Mouse (Mus musculus) liver, postnatal 0 days (tissue): ENCODE data around the gene Acbd3. TPM values are rescaled to one million over a fixed set of nuclear protein-coding genes. Genes with fewer than 3 reads are reported as not detected.

Experiments used
- ATAC-seq: fragments of 200-750 bp; cut with Nextera tagmentation; 2 replicates; pipeline ENCODE4 v1.8.0; 2017; ENCODE audit warnings: mild to moderate bottlenecking, moderate library complexity
- DNase-seq: peaks from one replicate; pipeline ENCODE4 v3.0.0-alpha.2; 2016
- H3K27ac ChIP-seq: fragments of 300-500 bp; sonication (generic); 2 replicates; pipeline ENCODE4 v1.5.1; 2014; ENCODE audit warnings: antibody characterized with exemption, moderate library complexity, mild to moderate bottlenecking, low read depth
- H3K27me3 ChIP-seq: fragments of 300-500 bp; sonication (generic); 2 replicates; pipeline ENCODE4 v1.6.1; 2014; ENCODE audit warnings: low read length, control low read depth, mixed read lengths; ENCODE audit not compliant: insufficient read depth
- H3K36me3 ChIP-seq: fragments of 300-500 bp; sonication (generic); replicated peaks from 2 replicates; pipeline ENCODE4 v1.6.1; 2014; ENCODE audit warnings: mild to moderate bottlenecking, control low read depth, low read length, moderate library complexity, mixed read lengths; ENCODE audit not compliant: insufficient read depth
- H3K4me1 ChIP-seq: fragments of 300-500 bp; sonication (generic); 2 replicates; pipeline ENCODE4 v1.6.1; 2014; ENCODE audit warnings: antibody characterized with exemption, mild to moderate bottlenecking, control low read depth; ENCODE audit not compliant: insufficient read depth
- H3K4me2 ChIP-seq: fragments of 300-500 bp; sonication (generic); 2 replicates; pipeline ENCODE4 v1.6.1; 2014; ENCODE audit warnings: low read depth, mild to moderate bottlenecking, low read length, moderate library complexity, mixed read lengths
- H3K4me3 ChIP-seq: fragments of 300-500 bp; sonication (generic); 2 replicates; pipeline ENCODE4 v1.5.1; 2014; ENCODE audit warnings: low read depth, low read length
- H3K9ac ChIP-seq: fragments of 300-500 bp; sonication (generic); replicated peaks from 2 replicates; pipeline ENCODE4 v1.6.1; 2014; ENCODE audit warnings: mild to moderate bottlenecking, moderate library complexity
- H3K9me3 ChIP-seq: fragments of 300-500 bp; sonication (generic); 2 replicates; pipeline ENCODE4 v1.6.1; 2016; ENCODE audit warnings: mild to moderate bottlenecking, control low read depth, low read length, mixed read lengths
- CTCF ChIP-seq: sonication (generic); IDR thresholded peaks from 2 replicates; pipeline ENCODE4 v1.5.1; 2016; ENCODE audit warnings: antibody characterized with exemption, low read depth
- EP300 ChIP-seq: IDR thresholded peaks from 2 replicates; pipeline ENCODE4 v1.6.1; 2016; ENCODE audit warnings: antibody characterized with exemption, low read depth, mild to moderate bottlenecking
- WGBS: fragments of 180-500 bp; shearing (Covaris S2); extraction: QIAGEN DNeasy Blood & Tissue Kit; methylation state at CpG from one replicate; pipeline ENCODE4 v1.1.7; 2014; ENCODE audit not compliant: insufficient replicate concordance; 5-methylcytosine and 5-hydroxymethylcytosine counted together
- polyA plus RNA-seq: library from polyadenylated mRNA; unstranded; fragments of >200 nt; fragmentation: Nextera tagmentation; extraction: Ambion mirVana; gene quantifications from 2 replicates; pipeline ENCODE4 v1.2.1, GENCODE M21; 2015

The Acbd3 gene
- polyA plus RNA-seq, 1 experiment from 2014 or later, result 7.3 TPM

GRCm38 (mm10) chr1:180772291-180772690, 46.4 kb downstream of the Acbd3 start:
- WGBS, result 80% methylated on average over 3 of the region's 3 CpGs
- H3K4me1 ChIP-seq, result peaks cover 26% of the 10 kb centered on the region
- H3K27ac ChIP-seq, result no peak overlapping the region
- no peak for ATAC-seq
- H3K9ac ChIP-seq, result no peak overlapping the region
- no peak overlapping the region for H3K4me3 ChIP-seq
- no peak for DNase-seq
- no peak overlapping the region for H3K4me2 ChIP-seq
- TF ChIP-seq EP300, result no peak
- no peak for TF ChIP-seq CTCF
- H3K9me3 ChIP-seq, result 0 out of 2 replicates have a peak, but pooled peaks cover 2% of the 10 kb centered on the region
- no peaks in the 10 kb centered on the region for H3K36me3 ChIP-seq
- no peaks in the 10 kb centered on the region; the same call in 1 of the 2 replicates for H3K27me3 ChIP-seq

- H3K9me3 ChIP-seq, result 0 out of 2 replicates have a peak, but pooled peaks cover 2% of the 10 kb centered on the region
- no peak overlapping the region for H3K27ac ChIP-seq
- H3K36me3 ChIP-seq, result no peaks in the 10 kb centered on the region
- TF ChIP-seq EP300 (no peak), CTCF (peak; percentile 75)
- 68% methylated on average over 3 of the region's 3 CpGs for WGBS
- no peak overlapping the region for H3K9ac ChIP-seq
- DNase-seq (peak; percentile 70), ATAC-seq (no peak)
- H3K4me1 ChIP-seq, result peaks cover 19% of the 10 kb centered on the region
- H3K4me3 ChIP-seq, result no peak overlapping the region
- H3K27me3 ChIP-seq, result no peaks in the 10 kb centered on the region; the same call in 1 of the 2 replicates
- no peak overlapping the region for H3K4me2 ChIP-seq
Measured at GRCm38 (mm10) chr1:180774664-180775063, 48.8 kb downstream of the Acbd3 start.

GRCm38 (mm10) chr1:180775317-180775716, 49.5 kb downstream of the Acbd3 start:
- H3K4me3 ChIP-seq, result no peak overlapping the region
- no peaks in the 10 kb centered on the region for H3K36me3 ChIP-seq
- H3K4me2 ChIP-seq, result no peak overlapping the region
- H3K9ac ChIP-seq, result no peak overlapping the region
- WGBS, result 75% methylated on average over 10 of the region's 10 CpGs
- peaks cover 19% of the 10 kb centered on the region for H3K4me1 ChIP-seq
- no peaks in the 10 kb centered on the region for H3K27me3 ChIP-seq
- H3K27ac ChIP-seq, result no peak overlapping the region
- TF ChIP-seq EP300 (no peak), CTCF (no peak)
- ATAC-seq, result no peak
- no peak for DNase-seq
- H3K9me3 ChIP-seq, result 0 out of 2 replicates have a peak, but pooled peaks cover 2% of the 10 kb centered on the region

- DNase-seq (no peak), ATAC-seq (no peak)
- no peak overlapping the region for H3K4me2 ChIP-seq
- H3K4me3 ChIP-seq, result no peak overlapping the region
- H3K36me3 ChIP-seq, result no peaks in the 10 kb centered on the region
- 0 out of 2 replicates have a peak, but pooled peaks cover 2% of the 10 kb centered on the region for H3K9me3 ChIP-seq
- H3K9ac ChIP-seq, result no peak overlapping the region
- no peaks in the 10 kb centered on the region for H3K27me3 ChIP-seq
- H3K27ac ChIP-seq, result no peak overlapping the region
- peaks cover 22% of the 10 kb centered on the region for H3K4me1 ChIP-seq
- TF ChIP-seq CTCF (no peak), EP300 (no peak)
- 74% methylated on average over 6 of the region's 6 CpGs for WGBS
Measured at GRCm38 (mm10) chr1:180775849-180776493, 50.1 kb downstream of the Acbd3 start.

GRCm38 (mm10) chr1:180776494-180776893, 50.7 kb downstream of the Acbd3 start:
- Histone ChIP-seq H3K4me2 (no peak overlapping the region), H3K36me3 (no peaks in the 10 kb centered on the region), H3K27me3 (no peaks in the 10 kb centered on the region), H3K4me3 (no peak overlapping the region), H3K9ac (no peak overlapping the region), H3K4me1 (peaks cover 18% of the 10 kb centered on the region), H3K9me3 (0 out of 2 replicates have a peak, but pooled peaks cover 2% of the 10 kb centered on the region), H3K27ac (no peak overlapping the region)
- no peak for DNase-seq
- TF ChIP-seq EP300 (no peak), CTCF (no peak)
- WGBS, result 73% methylated on average over 6 of the region's 6 CpGs
- no peak for ATAC-seq

- TF ChIP-seq CTCF, result no peak
- TF ChIP-seq EP300, result no peak
- DNase-seq (no peak), ATAC-seq (peak; percentile 7; the same call in 1 of the 2 replicates)
- Histone ChIP-seq H3K9me3 (0 out of 2 replicates have a peak, but pooled peaks cover 2% of the 10 kb centered on the region), H3K36me3 (no peaks in the 10 kb centered on the region), H3K4me3 (peak overlapping the region; percentile 66), H3K4me2 (peak overlapping the region; percentile 96), H3K27ac (peak overlapping the region; percentile 98), H3K9ac (peak overlapping the region; percentile 80), H3K4me1 (peaks cover 16% of the 10 kb centered on the region), H3K27me3 (no peaks in the 10 kb centered on the region)
- 5% methylated on average over 10 of the region's 10 CpGs for WGBS
Measured at GRCm38 (mm10) chr1:180777289-180777659, 51.4 kb downstream of the Acbd3 start.
